Mouse (Mus musculus) gastrocnemius, adult 2 months (tissue): ENCODE results near the gene Cyp2d12. TPM values are rescaled to one million over a fixed set of nuclear protein-coding genes. Genes with fewer than 3 reads are reported as not detected.
"Not testable (repeated sequence)": the region's sequence is repeated elsewhere in the genome, so short reads cannot be mapped to it uniquely, and the experiment has no call there.

Source experiments
- DNase-seq: peaks from one replicate; pipeline ENCODE4 v3.0.0; 2022
- H3K27ac ChIP-seq: fragments of 200-600 bp; 2 replicates; pipeline ENCODE4 v1.8.1; 2022; ENCODE audit warnings: mild to moderate bottlenecking
- H3K4me3 ChIP-seq: fragments of 200-600 bp; 2 replicates; pipeline ENCODE4 v1.8.1; 2022; ENCODE audit warnings: mild to moderate bottlenecking, moderate library complexity
- CTCF ChIP-seq: fragments of 200-600 bp; IDR thresholded peaks from 2 replicates; pipeline ENCODE4 v1.8.1; 2022; ENCODE audit warnings: antibody characterized with exemption, mild to moderate bottlenecking, moderate library complexity
- intact Hi-C: fragments of 180-260 bp; cut with DNase I; formaldehyde crosslinking; loops from one replicate; pipeline ENCODE4 v1.15.1; 2025
- long read RNA-seq, 2 experiments: library from polyadenylated mRNA; stranded (forward); transcript quantifications; one replicate each; pipeline ENCODE4 v2.0.0; 2021
- total RNA-seq, 2 experiments: library from RNA; stranded (reverse); gene quantifications; 2 replicates each; pipeline ENCODE4 v1.2.3; 2021

Gene Cyp2d12
- total RNA-seq: not detected
- long read RNA-seq, experiment 1: 0 reads
- long read RNA-seq, experiment 2: 0 reads

- no peak for TF ChIP-seq CTCF
- Histone ChIP-seq H3K4me3 (no peak within 1 kb of the TSS), H3K27ac (no peak within 1 kb of the TSS)
- no peak for DNase-seq
- intact Hi-C loops: no loop called here
Observed at GRCm38 (mm10) chr15:82554531-82555230, at the start of gene Cyp2d12. Cyp2d12 (plus strand) TSS chr15:82555072.

DNA sequence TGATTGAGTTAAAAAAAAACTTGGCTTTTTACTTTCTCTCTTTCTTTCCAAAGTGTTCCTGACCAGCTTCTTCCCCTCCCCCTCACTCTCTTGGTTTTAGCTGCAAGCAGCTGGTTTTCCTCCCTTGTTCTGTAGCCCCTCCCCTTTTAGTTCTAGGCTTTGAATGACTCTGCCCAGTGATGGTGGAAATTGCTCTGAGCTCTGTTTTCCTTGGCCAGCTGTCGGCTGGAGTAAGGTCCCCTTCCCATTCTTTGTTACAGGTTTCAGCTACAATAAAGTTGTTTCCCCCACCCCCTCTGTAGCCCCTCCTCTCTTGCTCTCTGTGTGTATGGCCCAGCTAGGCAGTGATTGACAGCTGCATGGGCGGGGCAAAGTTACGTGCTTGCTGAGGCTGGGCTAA lies 47.9 kb upstream of the Cyp2d12 start:
- no peak for TF ChIP-seq CTCF
- no peak overlapping the region for H3K27ac ChIP-seq
- intact Hi-C loops: no loop called here
- no peak overlapping the region for H3K4me3 ChIP-seq
- no peak for DNase-seq

DNA sequence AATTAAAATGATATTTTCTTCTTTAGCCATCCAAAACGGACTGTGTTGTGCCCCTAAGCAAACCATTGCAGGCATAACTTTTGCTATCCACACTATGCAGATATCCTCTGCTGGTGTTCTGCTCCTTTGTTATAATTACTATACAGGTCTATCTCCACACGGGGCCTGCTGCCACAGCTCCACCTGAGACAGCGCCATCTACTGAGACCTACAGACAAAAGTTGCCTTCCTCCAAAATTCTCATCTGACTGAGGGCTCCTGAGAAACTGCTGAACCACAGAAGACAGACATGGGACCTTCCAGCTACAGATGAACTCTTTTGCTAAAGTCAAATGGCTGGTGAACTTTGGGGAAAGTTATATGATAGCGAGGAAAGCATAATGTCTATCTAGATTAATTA lies 47.1 kb upstream of the Cyp2d12 start:
- intact Hi-C loops, DNase-seq, H3K4me3 ChIP-seq, H3K27ac ChIP-seq: not testable (repeated sequence)
- TF ChIP-seq CTCF: peak; percentile 14; the same call in 1 of the 2 replicates

- H3K4me3 ChIP-seq, intact Hi-C loops, DNase-seq, H3K27ac ChIP-seq: not testable (repeated sequence)
Observed at GRCm38 (mm10) chr15:82509495-82509894, 45.4 kb upstream of the Cyp2d12 start.

GRCm38 (mm10) chr15:82510500-82510899 lies 44.4 kb upstream of the Cyp2d12 start:
- intact Hi-C loops, H3K27ac ChIP-seq, DNase-seq, H3K4me3 ChIP-seq: not testable (repeated sequence)

DNA sequence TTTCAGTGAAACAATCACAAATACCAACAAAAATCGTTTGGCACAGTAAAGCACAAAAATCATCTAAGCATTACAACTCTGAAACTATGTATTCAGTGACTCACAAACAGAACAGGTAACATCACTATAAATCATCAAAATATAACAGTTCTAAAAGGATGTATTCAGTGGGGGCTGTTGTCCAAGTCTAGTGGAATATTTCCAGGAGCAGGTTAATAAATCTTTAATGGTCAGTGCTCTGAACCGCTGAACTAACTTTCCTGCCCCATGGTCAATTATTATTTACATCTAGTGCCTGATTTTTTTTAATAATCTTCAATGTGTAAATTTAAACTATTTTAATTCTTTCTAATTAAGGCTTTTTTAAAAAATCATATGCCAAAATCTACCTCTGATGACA lies 42.8 kb upstream of the Cyp2d12 start:
- DNase-seq, H3K27ac ChIP-seq, H3K4me3 ChIP-seq, intact Hi-C loops: not testable (repeated sequence)

- H3K27ac ChIP-seq, H3K4me3 ChIP-seq, intact Hi-C loops, DNase-seq: not testable (repeated sequence)
Observed at GRCm38 (mm10) chr15:82516174-82516573, 38.7 kb upstream of the Cyp2d12 start.

DNA sequence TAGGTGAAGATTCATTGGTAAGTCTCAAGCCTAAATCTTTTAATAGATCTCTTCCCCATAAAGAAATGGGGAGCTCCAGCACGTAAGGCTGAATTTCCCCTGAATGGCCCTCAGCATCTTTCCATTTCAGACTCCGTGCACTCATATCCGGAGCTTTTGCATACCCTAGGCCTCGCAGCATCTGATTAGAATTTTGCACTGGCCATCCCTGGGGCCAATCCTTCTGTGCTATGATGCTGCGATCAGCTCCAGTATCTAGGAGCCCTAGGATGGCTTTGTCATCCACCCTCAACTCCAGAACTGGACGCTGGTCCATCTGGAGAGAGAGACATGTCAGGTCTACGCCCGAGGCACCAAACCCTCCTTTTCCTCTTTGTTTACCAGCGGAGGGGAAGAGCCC lies 27.5 kb upstream of the Cyp2d12 start:
- DNase-seq, intact Hi-C loops, H3K4me3 ChIP-seq, H3K27ac ChIP-seq: not testable (repeated sequence)

GRCm38 (mm10) chr15:82532721-82533120 lies 22.2 kb upstream of the Cyp2d12 start:
- intact Hi-C loops, H3K4me3 ChIP-seq, H3K27ac ChIP-seq, DNase-seq: not testable (repeated sequence)

DNA sequence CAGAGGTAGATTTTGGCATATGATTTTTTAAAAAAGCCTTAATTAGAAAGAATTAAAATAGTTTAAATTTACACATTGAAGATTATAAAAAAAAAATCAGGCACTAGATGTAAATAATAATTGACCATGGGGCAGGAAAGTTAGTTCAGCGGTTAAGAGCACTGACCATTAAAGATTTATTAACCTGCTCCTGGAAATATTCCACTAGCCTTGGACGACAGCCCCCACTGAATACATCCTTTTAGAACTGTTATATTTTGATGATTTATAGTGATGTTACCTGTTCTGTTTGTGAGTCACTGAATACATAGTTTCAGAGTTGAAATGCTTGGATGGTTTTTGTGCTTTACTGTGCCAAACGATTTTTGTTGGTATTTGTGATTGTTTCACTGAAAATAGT lies 11.9 kb upstream of the Cyp2d12 start:
- DNase-seq, H3K27ac ChIP-seq, H3K4me3 ChIP-seq, intact Hi-C loops: not testable (repeated sequence)

DNA sequence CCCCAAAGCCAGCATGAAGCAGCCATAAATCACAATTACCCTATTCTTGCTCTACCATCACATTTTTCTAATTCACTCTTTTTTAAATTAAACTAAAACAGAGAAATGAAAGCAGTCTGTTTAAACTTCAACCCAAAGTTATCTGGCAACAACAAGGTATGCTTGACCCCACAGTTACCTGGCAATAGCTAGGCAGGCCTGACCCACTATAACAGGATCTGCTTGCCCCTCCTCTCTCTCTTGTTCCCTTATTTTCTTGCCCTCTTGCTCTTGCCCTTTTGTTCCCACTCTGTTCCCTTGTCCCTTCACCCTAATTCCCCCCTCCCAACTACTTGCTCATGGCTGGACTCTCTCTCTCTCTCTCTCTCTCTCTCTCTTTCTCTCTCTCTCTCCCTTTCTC lies 10.3 kb upstream of the Cyp2d12 start:
- intact Hi-C loops, DNase-seq, H3K4me3 ChIP-seq, H3K27ac ChIP-seq: not testable (repeated sequence)

GRCm38 (mm10) chr15:82547753-82548152 lies 7.1 kb upstream of the Cyp2d12 start:
- intact Hi-C loops, H3K27ac ChIP-seq, DNase-seq, H3K4me3 ChIP-seq: not testable (repeated sequence)

- intact Hi-C loops, H3K4me3 ChIP-seq, DNase-seq, H3K27ac ChIP-seq: not testable (repeated sequence)
Observed at GRCm38 (mm10) chr15:82553211-82553610, 1.7 kb upstream of the Cyp2d12 start.

DNA sequence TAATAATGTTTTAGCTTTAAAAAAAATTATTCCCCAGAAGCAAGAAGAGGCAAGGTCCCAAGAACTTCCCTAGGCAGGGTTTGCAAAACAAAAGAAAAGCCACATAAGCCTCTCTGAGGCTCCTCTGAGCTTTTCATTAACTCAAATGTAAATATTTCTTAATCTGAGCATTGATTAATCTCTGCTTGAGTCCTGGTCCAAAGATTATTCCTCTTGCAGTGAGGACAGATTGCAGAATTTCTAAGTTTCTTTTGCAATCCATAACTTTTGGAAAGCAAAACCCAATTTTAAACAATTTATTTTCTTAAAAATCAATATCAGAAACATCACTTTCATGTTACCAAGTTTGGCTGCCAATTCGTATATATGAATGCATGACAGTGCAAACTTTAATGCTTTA lies 18.0 kb downstream of the Cyp2d12 start:
- no peak overlapping the region for H3K27ac ChIP-seq
- no peak for TF ChIP-seq CTCF
- intact Hi-C loops: no loop called here
- no peak for DNase-seq
- H3K4me3 ChIP-seq: no peak overlapping the region
